Mouse (Mus musculus) mature B cell (primary cell): ENCODE measurements at regions not wholly inside any gene's neighbourhood (a gene's known extent, or its start where the extent isn't known, plus 50 kb on each side); places are given as distances from the start of the nearest gene placed in this dataset.

Source experiments
- in situ Hi-C: fragments of 300-500 bp; cut with MboI; formaldehyde crosslinking; loops from 2 replicates; pipeline ENCODE4 v1.14.3; 2019

DNA sequence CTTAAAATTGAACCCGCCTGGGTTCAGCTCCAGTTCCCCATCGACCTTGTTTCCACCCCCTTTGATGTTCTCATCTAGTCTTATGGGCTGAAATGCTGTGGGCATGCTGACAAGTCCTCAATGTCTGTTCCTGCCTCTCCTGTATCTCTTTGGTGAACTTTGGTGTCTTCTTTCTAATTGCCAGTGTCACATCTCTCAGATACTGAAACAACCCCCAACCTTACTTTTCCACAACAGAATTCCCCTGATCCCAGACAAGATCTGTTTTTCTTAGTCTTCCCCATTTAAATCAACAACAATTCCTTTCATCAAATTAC, 303.5 kb downstream of the Plpp3 start:
- in situ Hi-C loops = no loop called here

DNA sequence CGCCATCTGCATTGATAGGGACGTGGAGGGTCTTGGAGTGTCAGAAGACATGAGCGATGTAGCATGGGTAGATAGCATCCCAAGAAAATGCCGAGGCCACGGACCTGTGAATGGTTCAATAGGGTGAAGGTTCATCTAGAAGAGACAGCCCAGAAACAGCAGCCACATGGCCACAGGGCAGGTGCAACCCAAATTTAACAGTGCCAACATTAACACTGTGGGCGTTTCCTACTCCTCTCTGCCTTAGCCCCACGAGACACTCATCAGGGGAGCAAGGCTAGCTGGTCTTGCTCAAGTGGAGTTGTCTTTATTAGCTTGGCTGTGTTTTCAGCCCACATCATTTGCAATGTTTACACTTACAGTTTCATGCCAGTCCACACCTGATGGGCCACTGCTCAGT, 310.7 kb downstream of the Plpp3 start:
- in situ Hi-C loops = no loop called here

DNA sequence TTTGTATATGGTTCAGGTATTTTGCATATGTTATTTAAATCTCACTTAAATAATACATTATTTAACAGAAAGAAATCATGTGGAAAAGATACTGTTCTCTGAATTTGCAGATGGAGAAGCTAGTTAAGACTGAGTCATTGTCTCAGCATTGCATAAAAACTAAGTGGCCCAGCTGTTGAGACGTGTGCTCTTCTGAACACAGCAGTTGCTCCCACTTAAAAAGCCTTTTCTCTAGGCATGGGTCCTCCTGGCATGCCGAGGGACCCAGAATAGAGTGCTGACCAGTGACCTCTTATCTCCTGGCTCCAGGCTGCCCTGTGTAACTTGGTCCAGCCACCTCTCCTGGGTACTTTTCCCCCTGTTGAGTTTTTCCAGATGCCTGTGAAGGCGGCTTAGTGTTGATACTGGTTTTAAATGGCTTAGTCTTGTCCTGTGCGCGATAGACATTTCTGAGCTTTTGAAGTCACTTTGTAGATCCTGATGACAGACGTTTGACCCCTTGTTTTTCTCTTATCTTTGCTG, 312.2 kb downstream of the Plpp3 start:
- in situ Hi-C loops = no loop called here

DNA sequence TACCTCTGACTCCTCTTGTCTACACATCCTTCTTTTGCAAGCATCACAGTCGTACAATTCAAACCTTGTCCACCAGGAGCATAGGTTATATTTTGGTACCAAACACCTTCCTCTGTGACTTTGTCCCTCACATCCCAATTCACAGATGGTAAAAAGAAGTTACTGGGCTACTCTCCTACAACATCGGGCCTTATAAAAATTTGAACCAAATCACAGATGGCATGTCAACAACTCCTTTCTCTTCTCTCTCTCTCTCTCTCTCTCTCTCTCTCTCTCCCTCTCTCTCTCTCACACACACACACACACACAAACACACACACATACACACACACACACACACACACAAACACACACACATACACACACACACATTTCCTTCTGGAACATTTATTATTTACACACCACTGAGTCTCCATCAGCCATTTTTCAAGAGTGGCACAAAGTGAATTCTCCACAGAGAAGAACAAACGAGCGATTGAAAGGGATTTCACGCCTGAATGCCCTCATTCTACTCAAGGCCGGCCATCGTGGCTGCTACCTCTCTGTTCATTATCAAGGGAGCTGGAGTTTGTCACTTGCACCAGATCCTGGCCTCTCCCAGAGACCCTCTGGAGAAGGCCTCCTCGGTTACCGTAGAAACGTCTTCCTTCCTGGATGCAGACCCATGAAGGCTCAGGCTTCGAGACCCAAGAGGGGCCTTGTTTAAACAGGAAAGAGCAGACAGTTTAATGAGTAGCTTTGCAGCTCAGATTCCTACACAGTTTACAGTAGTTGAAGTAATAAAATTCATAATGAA, 314.7 kb upstream of the Gm12728 start:
- in situ Hi-C loops = no loop called here

DNA sequence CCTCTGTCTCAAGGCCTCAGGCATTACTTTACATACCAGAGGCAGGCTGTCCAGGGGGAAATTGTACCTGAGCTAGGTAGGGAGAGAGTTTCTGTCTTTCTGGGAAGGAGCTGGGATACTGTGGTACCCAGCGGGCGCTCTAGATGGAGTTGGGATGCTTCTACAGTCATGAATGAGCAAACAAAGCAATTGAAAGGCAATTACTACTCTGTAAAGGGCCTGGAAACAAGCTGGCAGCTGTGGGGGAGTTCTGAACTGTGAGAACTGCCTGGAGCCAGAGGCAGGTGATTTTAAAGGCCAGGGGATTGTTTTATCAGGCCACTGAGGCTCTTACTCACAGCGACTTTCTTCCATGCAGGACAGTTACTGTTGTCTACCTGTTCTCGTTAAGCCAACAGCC, 313.3 kb upstream of the Gm12728 start:
- in situ Hi-C loops = no loop called here

DNA sequence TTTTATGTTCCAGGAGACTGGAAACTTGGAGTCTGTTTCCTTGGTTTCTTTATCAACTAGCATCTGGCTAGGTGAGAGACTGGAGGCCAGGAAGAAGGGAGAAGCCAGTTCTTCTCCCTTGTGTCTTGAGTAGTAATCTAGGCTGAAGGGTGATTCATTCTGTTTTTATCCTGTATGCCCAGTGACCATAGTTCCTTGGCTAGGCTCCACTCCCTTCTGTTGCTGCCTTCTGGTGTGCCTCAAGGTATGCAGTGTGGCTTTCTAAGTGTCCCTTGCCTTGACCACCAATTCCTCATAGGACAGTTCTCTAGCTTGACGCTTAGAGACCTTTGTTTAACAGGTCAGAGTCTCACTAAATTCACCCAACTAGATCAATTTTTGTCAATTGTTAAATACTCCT, 303.3 kb upstream of the Gm12728 start:
- in situ Hi-C loops = no loop called here

DNA sequence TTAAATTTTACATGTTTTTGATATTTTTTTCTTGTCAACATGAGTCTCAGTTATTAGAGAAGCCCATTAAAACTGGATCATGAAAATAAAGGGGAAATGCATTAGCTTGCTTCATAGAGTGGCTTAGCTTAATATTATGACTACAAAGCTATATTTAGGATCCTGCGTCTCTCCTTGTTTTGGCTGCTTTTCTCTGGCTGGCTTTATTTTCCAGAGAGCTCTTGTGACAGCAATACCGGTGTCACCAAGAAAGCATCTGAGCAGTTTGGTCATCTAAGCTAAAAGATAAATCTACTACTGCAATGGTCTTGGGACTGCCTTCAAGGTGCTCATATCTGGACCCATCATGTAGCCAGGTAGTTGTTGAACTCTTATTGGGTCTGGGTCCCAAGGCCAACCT, 293.5 kb upstream of the Gm12728 start:
- in situ Hi-C loops = no loop called here

DNA sequence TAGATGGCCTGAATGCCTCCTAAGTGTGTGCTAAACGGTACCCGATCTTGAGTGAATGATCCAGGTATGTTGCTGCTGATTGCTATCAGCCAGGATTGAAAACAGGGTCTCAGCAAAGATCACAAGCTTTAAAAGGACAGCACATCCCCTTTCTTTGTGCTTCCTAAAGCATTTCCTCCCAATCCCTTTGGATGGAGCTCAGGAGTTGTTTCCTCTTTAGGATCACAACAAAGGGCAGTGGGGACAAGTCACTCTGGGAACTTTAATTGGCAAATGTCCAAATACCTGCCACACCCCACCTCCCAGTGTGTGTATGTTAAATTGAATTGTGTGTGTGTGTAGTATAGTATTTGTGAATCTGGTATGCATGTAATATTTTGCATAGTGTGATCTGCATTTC, 283.5 kb upstream of the Gm12728 start:
- in situ Hi-C loops = no loop called here

DNA sequence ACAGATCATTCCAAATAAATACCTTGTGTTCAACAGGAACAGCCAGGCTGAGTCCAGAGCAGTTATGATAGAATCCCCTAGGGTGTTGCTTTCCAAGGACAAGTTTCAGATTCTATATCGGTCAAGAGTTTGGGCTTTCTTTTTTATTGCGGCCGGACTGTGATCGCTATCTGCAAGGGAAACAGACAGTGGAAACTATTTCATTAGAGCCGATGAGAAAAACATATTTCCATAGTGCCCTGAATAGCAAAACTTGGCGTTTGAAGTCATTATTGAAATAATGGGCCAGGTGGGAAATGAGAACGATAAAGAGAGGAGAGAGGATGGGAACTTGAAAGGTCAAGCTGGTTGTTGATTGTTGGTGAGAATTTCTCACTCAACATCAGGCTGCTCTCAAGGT, 282.4 kb upstream of the Gm12728 start:
- in situ Hi-C loops = no loop called here

DNA sequence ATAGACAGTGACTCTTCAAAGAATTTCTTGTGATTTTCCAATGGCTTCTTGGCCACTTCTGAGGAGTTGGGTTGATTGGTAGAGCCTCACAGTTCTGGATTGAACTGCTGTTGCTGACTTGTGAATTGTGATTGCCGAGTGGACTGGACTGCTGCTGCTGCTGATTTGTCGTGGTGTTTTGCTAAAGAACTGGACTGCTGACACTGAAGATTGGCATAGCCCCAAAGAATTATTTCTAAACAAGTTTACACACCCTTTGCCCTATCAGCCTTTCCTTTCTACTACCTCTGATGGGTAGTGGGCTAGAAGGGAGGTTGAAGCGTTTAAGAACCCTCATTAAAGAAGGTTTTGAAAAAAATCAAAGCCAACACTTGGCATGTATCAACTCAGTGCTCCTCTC, 280.6 kb upstream of the Gm12728 start:
- in situ Hi-C loops = no loop called here

DNA sequence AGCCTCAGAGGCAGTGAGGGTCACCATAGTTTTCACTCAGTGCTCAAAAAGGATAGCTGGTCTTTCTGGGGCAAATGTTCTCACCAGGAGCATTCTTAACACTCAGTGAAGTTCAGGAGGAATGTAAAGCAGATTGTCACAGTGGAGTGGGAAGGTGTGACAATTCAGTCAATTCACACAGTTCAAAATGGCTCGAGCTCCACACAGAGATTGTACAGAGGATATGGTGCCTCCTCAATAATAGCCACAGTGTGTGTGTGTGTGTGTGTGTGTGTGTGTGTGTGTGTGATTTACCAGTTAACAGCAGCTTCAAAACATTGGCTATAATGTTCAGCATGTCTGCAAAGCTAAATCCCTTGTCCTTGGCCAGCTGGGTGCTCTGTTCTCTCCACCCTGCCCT, 279.3 kb upstream of the Gm12728 start:
- in situ Hi-C loops = no loop called here

DNA sequence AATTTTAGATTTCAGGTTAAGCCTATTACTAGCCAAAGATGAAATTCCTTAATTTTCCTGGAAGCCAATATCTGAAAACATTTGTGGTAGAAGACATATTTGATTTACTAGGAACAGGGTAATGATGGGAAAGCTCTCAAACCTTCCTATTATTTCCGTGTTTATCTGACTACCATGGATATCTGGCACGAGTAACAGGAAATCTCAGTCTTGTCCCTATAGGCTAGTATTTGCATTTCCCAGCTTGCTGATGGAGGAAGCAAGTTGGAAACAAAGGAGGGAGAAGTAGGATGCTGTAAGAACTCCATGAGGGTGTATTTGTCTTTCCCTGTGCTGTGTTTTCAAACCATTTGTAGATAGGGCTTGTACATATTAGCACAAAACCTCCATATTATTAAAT, 264.5 kb upstream of the Gm12728 start:
- in situ Hi-C loops = no loop called here

DNA sequence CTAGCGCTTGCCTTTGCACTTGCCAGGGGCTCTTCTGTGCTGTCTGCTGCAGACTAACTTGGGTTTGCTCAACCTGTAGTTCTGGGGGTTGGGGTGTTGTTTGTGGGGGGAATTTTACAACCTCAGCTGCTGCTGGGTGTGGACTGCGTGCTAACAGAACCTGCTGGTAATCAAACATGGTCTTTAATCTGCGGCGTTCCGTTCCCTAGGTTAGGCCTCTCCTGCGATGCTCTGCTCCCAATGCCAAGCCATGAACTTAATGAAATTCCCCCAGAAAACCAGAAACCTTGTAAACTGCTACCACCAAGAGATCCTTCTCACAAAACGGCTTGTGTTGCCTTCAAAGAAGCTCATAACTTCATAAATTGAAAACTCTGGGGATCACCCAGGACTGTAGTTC, 262.9 kb upstream of the Gm12728 start:
- in situ Hi-C loops = no loop called here

DNA sequence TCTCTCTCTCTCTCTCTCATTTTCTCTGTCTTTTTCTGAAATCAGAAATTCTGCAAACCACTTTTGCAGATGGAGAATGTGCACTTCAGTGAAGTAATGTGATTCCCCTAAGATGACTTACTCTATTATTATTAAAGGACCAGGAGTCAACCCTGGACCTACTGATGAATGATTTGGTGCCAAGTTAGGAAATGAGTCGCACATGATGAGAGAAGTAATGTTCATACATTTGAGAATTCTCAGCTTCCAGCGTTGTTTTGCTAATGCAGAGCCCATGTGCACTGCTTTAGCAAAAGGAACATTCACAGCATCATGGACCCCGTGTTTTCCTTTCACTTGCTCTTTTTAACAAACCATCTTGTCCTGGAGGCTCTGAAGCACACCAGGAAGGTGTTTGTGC, 262.4 kb upstream of the Gm12728 start:
- in situ Hi-C loops = no loop called here

DNA sequence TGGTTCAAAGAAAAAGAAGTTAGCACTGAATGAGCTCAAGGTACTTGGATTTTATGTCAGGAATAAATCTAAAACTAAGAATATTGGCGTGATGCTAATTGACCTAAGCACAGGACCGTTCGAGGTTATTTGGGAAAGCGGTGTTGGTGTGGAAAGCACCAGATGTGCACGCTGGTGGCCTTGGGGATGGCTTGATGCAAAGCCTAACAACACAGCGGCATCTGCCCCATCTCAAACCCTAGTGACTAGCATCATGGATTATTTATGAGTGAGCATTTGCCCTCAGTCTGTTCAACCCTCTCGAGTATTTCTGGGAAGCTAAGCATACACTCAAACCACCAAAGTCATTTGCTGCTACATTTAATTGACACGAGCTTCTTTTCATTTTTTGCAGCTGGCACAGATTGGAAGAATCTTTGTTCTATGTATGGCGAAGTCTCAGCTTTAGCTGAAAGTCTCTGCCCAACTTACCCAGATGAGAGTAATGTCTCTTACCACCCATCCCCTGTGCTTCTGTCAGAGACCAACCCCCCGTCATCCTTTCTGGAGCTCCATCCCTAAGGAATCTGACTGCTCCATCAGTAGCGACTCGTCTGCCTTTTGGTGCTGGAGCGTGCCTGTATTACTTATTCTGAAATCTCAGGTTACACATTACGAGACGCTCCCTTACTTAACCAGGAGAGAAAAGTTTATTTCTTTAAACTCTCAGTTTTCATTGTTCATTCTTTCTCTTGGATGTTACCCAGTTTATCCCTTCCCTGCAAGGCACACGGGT, 257.8 kb upstream of the Gm12728 start:
- in situ Hi-C loops = no loop called here

DNA sequence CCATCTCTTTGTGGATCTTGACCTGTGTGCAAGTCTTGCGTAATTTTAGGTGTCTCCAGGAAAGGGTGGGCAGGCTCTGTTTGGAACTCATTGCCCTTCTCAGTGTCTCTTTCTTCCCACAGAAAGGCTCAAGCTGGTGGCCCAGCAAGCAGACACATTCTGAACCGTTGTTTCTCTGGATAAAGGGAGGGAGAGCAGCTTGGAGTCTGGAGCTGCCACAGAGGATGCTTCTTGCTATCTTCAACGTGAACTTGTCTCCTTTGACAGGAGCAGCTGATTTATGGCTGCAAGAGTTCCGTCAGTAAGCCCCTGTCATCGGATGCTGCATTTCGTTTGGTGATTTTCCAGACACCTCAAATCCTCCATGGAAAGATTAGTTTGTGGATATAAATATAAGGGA, 254.2 kb upstream of the Gm12728 start:
- in situ Hi-C loops = no loop called here

DNA sequence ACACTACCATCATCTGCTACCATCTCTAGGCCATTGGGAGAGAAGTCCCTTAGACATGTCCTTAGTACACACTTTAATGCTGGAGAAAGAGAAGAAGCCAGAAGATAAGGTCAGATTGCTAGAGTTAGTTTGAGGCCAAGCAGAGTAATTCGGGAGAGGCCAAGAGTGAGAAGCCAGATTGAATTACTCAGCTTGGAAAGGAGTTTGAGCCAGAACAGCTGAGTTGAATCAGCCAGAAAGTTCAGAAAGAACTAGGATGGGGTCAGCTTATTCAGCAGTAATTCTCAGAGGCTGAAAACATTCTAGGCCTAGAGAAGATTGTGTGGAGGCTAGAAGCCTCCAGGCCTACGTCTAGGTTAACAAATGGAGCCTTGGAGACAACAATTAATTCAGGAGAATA, 244.2 kb upstream of the Gm12728 start:
- in situ Hi-C loops = no loop called here

DNA sequence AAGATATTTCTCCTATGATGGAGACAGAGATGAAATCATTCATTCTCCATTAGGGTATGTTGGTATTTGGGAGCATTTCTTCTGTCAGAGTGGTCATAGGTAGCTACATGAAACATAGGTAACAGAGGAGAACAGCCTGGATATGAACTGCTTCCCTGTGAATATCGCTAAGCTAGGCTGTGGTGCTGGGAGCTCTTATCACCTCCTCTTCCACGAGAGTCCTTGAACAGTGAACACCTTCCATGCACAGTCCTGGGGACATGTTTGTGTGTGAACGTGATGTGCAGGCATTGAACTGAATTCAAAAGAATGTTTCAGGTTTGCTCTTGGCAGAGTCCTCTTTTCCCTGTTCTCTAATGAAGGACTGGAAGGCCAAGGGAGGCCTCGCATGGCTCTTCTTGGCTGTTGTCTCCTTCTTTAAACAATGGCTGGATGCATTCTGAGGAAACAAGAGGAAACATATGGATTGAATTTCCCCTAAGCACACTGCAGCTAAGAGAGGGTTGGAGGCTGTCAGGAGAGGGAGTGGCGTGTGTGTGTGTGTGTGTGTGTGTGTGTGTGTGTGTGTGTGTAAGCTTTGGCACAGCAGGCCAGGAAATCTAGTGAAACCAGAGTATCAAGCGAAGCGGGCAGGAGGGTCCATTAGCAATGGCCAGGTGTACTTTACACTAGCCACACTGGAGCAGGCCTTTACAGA, 239.8 kb upstream of the Gm12728 start:
- in situ Hi-C loops = no loop called here

DNA sequence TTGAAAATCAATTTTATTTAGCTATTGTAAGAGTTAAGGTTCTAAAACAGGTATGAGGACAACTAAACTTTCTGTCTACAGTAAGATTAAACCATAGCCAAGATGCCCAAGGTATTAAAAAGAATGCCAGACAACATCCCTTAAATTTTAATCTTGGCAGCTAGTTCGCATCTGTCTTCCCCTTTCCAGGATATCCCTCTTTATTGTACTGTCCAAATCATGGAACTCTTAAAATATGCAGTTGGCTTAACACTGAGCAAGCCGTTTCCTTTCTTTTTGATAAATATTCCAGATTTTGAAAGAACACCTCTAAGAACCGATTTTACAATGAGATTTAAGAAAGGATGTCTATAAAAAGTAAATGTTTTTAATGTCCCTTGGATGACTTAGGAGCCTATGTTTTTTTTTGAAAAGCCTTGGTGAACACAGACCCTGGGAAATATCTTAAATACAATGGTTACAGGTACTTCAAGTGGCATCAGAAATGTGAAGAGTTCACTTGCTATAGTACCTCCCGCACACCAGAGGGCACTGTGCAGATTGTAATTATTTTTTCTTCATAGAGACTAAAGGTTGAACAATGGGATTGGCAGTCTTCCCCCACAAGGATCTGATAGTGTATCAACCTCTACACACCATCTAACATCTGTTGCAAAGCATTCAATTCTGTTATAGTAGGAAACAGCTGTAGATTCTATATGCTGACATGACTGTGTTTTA, 237.5 kb upstream of the Gm12728 start:
- in situ Hi-C loops = no loop called here

DNA sequence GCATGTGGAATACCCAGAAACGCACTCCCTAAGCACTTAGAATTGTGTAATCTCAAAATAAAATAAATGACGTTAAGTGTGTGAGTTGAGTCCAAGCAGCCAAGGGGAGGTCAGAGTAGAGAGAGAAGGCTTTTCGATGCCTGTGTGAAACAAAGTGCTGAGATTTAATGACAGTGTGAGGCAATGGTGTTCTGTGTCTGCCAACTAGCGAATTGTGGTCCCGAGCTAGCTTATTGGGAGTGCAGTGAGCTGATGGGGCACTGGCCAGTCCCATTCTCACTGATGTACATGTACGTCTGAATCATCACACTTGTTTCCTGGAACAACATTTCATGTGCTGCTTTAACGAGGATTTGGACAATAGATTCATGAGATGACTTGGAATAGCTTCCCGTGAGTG, 234.7 kb upstream of the Gm12728 start:
- in situ Hi-C loops = no loop called here

DNA sequence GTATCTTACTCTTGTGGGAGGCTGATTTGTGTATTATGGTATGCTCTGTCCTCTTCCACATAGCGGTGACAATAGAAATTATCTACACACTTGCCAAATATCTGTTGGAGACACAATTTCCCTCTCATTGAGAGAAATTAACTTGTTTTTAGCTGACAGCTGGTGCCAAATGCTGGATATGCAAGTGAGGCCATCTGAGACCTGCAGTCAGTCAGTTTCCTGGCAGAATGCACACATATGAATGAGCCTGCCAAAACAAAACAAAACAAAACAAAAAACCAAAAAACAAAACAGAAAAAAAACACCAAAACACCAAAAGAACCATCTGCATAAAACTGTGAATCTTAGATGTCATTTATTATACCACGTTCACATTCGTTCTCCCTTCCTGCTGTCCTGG, 233.7 kb upstream of the Gm12728 start:
- in situ Hi-C loops = no loop called here

DNA sequence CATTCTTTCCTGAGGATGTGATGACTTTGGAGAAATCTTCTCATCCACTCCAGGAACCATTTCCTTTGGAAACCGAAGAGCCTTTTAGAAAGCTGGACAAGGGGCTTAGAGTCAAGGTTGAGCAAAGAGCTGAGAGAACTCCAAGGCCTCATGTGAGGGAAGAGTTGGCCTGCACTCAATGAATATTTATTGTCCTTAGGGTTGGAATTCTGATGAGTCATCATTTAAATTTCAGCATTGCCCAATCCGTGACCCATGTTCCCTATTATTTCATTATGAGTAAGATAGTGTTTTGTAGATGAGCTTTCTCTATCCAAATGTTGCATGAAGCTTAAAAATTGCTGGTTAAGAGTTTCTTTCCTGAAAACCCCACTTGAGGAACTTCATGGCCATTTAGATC, 232.3 kb upstream of the Gm12728 start:
- in situ Hi-C loops = no loop called here
